Mouse (Mus musculus) cerebellum, adult 2 months (tissue): ENCODE measurements around the gene Afap1l2. TPM values are rescaled to one million over a fixed set of nuclear protein-coding genes. Genes with fewer than 3 reads are reported as not detected.

ENCODE experiments used
- DNase-seq, 2 experiments: peaks; one replicate each; pipeline ENCODE4 v3.0.0; 2021
- H3K27ac ChIP-seq: fragments of 200-500 bp; 2 replicates; pipeline ENCODE4 v1.5.1; 2012; ENCODE audit warnings: low read length, control low read depth, inconsistent platforms; ENCODE audit not compliant: insufficient read depth
- H3K27me3 ChIP-seq: fragments of 200-500 bp; 2 replicates; pipeline ENCODE4 v1.6.1; 2012; ENCODE audit warnings: inconsistent platforms, mild to moderate bottlenecking, low read length, moderate library complexity; ENCODE audit not compliant: control insufficient read depth, insufficient read depth
- H3K4me1 ChIP-seq: fragments of 200-500 bp; 2 replicates; pipeline ENCODE4 v1.6.1; 2011; ENCODE audit warnings: low read length; ENCODE audit not compliant: control insufficient read depth, insufficient read depth
- H3K4me3 ChIP-seq: fragments of 200-500 bp; replicated peaks from 2 replicates; pipeline ENCODE3; 2011; ENCODE audit warnings: mild to moderate bottlenecking, low read depth, low read length, control low read depth; ENCODE audit not compliant: insufficient read depth
- CTCF ChIP-seq: fragments of 200-500 bp; IDR thresholded peaks from 2 replicates; pipeline ENCODE4 v1.5.1; 2011; ENCODE audit warnings: low read depth, mild to moderate bottlenecking, control low read depth, low read length, moderate library complexity, borderline replicate concordance; ENCODE audit not compliant: insufficient read depth
- POLR2A ChIP-seq: fragments of 200-500 bp; IDR thresholded peaks from 2 replicates; pipeline ENCODE4 v1.6.1; 2011; ENCODE audit warnings: low read length, control low read depth, borderline replicate concordance; ENCODE audit not compliant: insufficient read depth
- WGBS: fragments of 180-500 bp; shearing (Covaris S2); methylation state at CpG from one replicate; pipeline ENCODE4 v1.1.7; 2018; 5-methylcytosine and 5-hydroxymethylcytosine counted together
- polyA plus RNA-seq: library from polyadenylated mRNA; depleted of rRNA; stranded (reverse); fragments of >200 nt; gene quantifications from 2 replicates; pipeline ENCODE4 v1.2.3, GENCODE M21; 2012

Gene Afap1l2
- polyA plus RNA-seq, 1 experiment = 43.3 TPM

DNA sequence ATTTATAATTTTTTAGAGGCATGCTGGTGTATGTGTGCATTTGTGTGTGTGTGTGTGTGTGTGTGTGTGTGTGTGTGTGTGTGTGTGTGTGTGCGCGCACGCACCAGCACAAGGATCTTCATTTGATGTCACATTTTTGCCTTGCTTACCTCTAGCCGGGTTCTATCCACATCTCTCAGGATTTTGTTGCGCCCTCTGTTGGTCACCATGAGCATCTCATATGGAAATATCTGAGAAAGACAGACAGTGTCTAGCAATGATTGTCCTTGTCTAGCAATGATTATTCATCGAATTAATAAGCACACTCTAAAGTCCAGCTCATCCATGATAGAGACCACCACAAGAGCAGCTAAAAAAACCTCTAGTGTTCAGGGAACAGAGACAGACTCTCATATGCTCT lies 31.2 kb upstream of the Afap1l2 start:
- H3K27ac ChIP-seq = no peak overlapping the region
- 47% methylated on average over 6 of the region's 6 CpGs for WGBS
- H3K27me3 ChIP-seq = no peaks in the 10 kb centered on the region
- peak in 1 of 2 experiments; percentile 34 for DNase-seq
- H3K4me1 ChIP-seq = peaks cover 8% of the 10 kb centered on the region; the same call in 1 of the 2 replicates
- H3K4me3 ChIP-seq = no peak overlapping the region
- TF ChIP-seq CTCF (peak; percentile 47; the same call in 1 of the 2 replicates), POLR2A (no peak)

DNA sequence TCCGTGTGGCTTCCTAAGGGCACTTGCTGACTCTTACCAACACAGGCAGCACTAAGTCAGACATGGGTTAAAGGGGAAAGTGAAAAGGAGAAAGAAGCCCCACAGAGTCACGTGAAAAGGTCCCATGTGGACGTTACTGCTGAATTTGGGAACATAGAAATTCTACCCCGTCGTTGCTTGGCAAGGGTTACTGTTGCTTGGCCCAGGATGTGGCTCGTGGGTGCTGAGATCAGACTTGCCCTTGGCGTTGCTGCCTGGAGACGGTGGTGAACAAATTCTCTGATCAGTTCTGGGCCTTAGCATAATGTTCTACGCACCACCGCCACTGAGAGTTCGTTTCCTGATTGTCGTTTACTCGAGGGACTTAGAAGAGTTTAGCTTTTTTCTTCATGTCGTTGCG lies 28.8 kb upstream of the Afap1l2 start:
- no peak overlapping the region for H3K27ac ChIP-seq
- 43% methylated on average over 15 of the region's 15 CpGs for WGBS
- H3K27me3 ChIP-seq = no peaks in the 10 kb centered on the region
- H3K4me1 ChIP-seq = peaks cover 8% of the 10 kb centered on the region; the same call in 1 of the 2 replicates
- DNase-seq = no peak
- TF ChIP-seq POLR2A (no peak), CTCF (no peak)
- no peak overlapping the region for H3K4me3 ChIP-seq

DNA sequence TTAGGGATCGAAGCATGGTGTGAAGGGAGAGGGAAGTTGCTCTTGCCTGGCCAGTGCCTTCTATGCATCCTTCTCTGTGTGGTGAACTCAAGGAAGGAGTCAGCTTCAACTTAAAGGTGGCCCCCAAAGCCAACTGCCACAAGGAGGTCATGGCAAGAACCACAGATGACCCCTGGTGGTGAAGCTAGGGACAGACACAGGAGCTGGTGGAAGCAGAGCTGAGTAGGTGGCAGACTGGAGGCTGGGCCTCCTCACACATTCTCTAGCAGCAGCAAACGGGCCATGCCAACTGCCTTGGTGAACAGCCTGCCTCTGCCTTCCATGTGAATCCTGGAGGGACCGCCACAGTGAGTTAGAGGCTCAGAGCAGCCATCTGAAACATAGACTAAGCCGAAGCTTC lies 23.6 kb upstream of the Afap1l2 start:
- H3K4me3 ChIP-seq = no peak overlapping the region
- no peak overlapping the region for H3K27ac ChIP-seq
- DNase-seq = peak; percentile 69 to 70
- H3K27me3 ChIP-seq = no peaks in the 10 kb centered on the region
- peak; percentile 80 for TF ChIP-seq CTCF
- TF ChIP-seq POLR2A = no peak
- H3K4me1 ChIP-seq = peaks cover 8% of the 10 kb centered on the region; the same call in 1 of the 2 replicates
- WGBS = 56% methylated on average over 4 of the region's 4 CpGs

DNA sequence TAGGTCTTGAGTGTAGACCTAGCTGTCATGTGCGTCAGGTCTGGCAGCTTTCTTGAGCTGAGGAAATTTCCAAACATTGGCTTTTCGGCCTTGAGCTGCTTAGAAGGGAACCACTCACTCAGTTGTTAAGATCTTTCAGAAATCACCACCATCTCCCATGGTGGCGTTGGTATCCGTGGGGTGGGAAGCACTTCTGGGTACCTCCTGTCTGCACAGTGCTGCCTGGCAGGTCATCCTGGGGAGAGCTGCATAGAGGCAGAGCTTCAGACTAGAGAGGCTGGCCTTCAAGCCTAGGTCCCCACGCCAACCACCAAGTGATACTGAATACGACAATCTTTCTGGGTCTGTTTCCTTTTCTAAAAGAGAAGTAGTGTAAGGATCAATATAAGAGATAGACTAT lies 21.4 kb upstream of the Afap1l2 start:
- H3K27me3 ChIP-seq = no peaks in the 10 kb centered on the region
- TF ChIP-seq CTCF = no peak
- TF ChIP-seq POLR2A = no peak
- 86% methylated on average over 6 of the region's 6 CpGs for whole genome bisulfite sequencing
- H3K4me1 ChIP-seq = peaks cover under 1% of the 10 kb centered on the region; the same call in 1 of the 2 replicates
- no peak overlapping the region for H3K27ac ChIP-seq
- no peak overlapping the region for H3K4me3 ChIP-seq
- no peak for DNase-seq

DNA sequence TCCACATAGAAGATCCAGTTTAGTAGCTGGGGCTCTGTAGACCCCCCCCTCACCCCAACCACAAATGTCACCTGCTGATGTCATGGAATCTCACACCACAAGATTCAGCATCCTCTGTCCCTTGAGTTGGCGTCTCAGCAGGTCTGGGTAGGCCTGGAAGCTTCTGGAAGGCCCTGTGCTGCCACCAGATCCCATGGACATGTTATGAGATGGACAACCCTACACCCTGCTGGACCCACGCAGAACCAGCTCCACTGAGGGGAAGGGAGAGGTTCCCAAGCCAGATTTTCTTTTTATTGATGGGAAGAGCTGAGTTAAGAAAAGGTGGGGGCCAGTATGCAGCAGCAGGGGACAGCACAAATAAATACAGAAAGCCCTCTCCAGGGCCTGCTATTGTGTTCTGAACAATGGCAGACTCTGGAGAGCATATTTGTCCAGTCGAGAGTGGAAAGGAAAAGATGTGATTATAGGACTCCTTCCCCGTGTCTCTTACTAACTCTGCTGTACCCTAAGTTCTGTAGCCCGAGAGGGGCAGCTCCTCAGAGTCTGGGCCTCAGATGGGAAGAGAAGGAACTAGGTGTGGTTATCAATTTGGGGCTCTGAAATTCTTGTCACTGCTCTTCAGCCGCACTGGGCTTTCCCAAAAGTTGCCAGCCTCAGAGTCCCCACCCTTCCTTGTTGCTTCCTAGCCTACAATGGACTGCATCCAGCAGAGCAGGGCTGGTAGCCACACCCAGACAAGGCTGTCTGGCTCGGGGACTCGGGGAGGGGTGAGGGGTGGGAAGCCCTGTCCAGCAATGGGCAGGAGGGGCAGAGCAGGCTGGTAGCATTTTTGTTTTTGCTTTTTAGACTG lies 20.5 kb upstream of the Afap1l2 start:
- Histone ChIP-seq H3K4me1 (no peaks in the 10 kb centered on the region), H3K27me3 (no peaks in the 10 kb centered on the region), H3K4me3 (no peak overlapping the region), H3K27ac (no peak overlapping the region)
- DNase-seq = no peak
- no peak for TF ChIP-seq CTCF
- WGBS = 31% methylated on average over 8 of the region's 8 CpGs

DNA sequence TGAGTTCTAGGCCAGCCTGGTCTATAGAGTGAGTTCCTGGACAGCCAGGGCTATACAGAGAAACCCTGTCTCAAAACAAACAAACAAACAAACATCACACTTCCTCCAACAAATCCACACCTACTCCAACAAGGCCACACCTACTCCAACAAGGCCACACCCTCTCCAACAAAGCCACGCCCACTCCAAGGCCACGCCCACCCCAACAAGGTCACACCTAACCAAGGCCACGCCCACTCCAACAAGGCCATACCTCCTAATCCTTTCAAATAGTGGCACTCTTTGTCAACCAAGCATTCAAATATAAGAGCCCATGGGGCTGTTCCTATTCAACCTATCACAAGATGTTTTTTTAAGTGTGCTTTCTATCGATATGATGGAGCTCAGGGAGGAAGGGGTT lies 18.5 kb upstream of the Afap1l2 start:
- TF ChIP-seq CTCF (no peak), POLR2A (no peak)

DNA sequence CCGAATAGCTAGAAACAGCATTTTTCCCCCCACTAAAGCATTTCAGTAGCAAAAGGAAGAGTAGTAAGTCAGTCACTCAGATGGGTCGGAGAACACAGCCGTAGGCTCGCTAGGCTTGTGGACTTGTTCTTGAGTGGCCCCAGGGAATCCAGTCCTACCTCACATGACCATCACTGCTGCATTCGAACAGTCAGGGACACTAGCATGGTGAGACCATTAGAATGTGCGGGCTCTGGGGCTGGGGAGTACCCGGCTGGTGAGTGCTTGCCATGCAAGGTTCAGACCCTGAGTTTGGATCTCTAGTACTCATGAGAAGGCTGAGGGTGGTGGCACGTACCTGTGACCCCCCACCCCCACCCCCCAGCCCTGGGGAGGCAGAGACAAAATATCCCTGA lies 9.8 kb upstream of the Afap1l2 start:
- WGBS = 80% methylated on average over 8 of the region's 8 CpGs
- H3K27me3 ChIP-seq = no peaks in the 10 kb centered on the region
- H3K4me1 ChIP-seq = no peaks in the 10 kb centered on the region; the same call in 1 of the 2 replicates
- H3K4me3 ChIP-seq = no peak overlapping the region
- no peak overlapping the region for H3K27ac ChIP-seq
- no peak for TF ChIP-seq CTCF
- DNase-seq = no peak

More for the DNA sequence above, 18.5 kb upstream of the Afap1l2 start:
- Histone ChIP-seq H3K27me3 (no peaks in the 10 kb centered on the region), H3K27ac (no peak overlapping the region), H3K4me3 (no peak overlapping the region), H3K4me1 (no peaks in the 10 kb centered on the region)
- DNase-seq = no peak
- 67% methylated on average over 4 of the region's 4 CpGs for WGBS

DNA sequence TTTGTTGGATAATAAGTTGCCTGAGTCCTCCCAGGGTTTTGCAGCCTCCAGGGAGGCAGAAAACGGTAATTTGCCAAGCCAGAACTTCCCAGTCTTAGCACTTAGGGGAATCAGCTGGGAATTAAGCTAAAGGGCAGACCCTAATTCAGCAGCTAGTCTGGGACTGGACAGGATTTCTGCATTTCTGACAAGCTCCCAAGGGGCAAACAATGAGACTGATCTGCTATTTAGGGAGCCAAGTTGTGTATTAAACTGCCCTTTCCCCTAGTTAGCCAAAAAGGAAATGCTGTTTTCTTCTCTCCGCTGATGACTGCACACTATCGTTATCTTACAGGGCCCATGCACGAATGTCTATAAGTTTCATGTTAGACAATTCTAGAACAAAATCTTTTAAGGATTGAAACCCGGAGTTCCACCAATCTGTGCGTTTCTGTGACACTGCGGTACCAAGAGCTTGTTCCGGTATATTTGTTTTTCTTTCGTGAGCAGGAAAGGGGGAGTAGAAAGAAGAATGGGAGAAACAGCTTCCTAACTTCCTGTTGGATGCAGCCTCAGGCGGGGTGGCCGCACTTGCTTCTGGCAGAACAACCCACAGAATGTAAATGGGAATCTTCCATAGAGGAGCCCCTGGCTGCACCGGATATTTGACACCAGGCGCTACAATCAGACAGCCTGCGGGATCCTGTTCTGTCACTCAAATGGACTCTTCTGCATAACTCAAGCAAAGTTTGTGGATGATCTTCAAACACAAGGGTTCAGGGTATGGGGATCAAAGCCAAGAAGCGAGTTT lies 9.2 kb upstream of the Afap1l2 start:
- H3K27me3 ChIP-seq = no peaks in the 10 kb centered on the region
- H3K4me1 ChIP-seq = no peaks in the 10 kb centered on the region; the same call in 1 of the 2 replicates
- DNase-seq = no peak
- WGBS = 60% methylated on average over 15 of the region's 15 CpGs
- no peak overlapping the region for H3K27ac ChIP-seq
- TF ChIP-seq CTCF = no peak
- H3K4me3 ChIP-seq = no peak overlapping the region
